Mouse (Mus musculus): Measurements from ENCODE around the gene AU022252. TPM values are rescaled to one million over a fixed set of nuclear protein-coding genes. Genes with fewer than 3 reads are reported as not detected.

The AU022252 gene
- polyA plus RNA-seq, 1 experiment from 2014 or later, result 31.5 TPM

DNA sequence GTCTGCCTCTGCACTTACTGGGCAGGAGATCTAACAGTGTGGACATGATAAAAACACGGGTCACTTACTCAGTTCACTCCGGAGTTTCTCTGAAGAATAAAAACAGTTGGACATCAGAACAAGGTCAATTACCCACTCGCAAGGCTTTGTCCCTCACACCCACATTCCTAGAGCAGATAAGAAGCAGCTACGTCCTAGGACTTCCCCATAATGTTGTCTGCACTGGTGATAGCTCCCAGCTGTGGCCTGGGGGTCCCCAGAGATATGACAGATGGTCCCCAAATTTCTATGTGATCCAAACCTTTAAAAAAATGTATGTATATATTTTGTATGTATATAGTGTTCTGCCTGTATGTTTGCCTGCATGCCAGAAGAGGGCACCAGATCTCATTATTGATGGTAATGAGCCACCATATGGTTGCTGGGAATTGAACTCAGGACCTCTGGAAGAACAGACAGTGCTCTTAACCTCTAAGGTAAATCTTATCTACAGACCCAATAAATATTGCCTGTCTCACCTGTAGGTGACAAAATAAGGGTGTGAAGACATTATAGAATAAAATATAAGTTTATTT is 52.3 kb downstream of the AU022252 start:
- 59% methylated on average over 4 of the region's 4 CpGs for WGBS
- ATAC-seq (replicated peaks), result no peak

DNA sequence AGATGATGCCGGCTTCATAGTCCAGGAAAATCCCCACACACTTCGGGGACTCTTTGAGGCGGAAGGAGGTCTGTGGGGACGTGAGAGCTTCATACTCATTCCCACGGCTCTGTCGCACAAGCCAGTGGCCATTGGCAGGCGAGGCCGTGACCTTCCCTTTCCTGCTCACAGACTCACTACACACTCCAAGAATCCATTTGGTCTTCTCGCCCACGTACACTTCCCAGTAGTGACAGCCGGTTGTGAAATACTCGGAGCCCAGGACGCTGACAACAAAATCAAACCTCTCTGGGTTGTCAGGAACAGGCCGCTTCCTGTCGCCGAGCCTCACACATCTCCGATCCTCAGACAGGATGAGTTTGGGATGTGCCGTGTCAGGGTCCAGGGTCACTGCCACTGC is 54.2 kb downstream of the AU022252 start:
- H3K4me2 ChIP-seq (replicated peaks), result no peak overlapping the region
- no peaks in the 10 kb centered on the region for H3K27me3 ChIP-seq
- no peak for ATAC-seq (replicated peaks)
- no peaks in the 10 kb centered on the region for H3K36me3 ChIP-seq
- no peak overlapping the region for H3K4me3 ChIP-seq
- H3K9me3 ChIP-seq, result no peaks in the 10 kb centered on the region
- H3K9ac ChIP-seq (replicated peaks), result no peak overlapping the region
- H3K27ac ChIP-seq (replicated peaks), result no peak overlapping the region
- WGBS, result 82% methylated on average over 18 of the region's 18 CpGs
- peaks cover 3% of the 10 kb centered on the region for H3K4me1 ChIP-seq

More for the DNA sequence above, 52.3 kb downstream of the AU022252 start:
- H3K9me3 ChIP-seq, result no peaks in the 10 kb centered on the region
- H3K4me2 ChIP-seq (replicated peaks), result no peak overlapping the region
- no peak overlapping the region for H3K4me3 ChIP-seq
- no peaks in the 10 kb centered on the region for H3K27me3 ChIP-seq
- no peak overlapping the region for H3K9ac ChIP-seq (replicated peaks)
- no peak overlapping the region for H3K27ac ChIP-seq (replicated peaks)
- H3K4me1 ChIP-seq, result no peaks in the 10 kb centered on the region
- H3K36me3 ChIP-seq, result no peaks in the 10 kb centered on the region

GRCm38 (mm10) chr4:119177702-119178101 is 54.8 kb downstream of the AU022252 start:
- H3K27me3 ChIP-seq, result no peaks in the 10 kb centered on the region
- ATAC-seq (replicated peaks), result no peak
- 80% methylated on average over 5 of the region's 5 CpGs for WGBS

DNA sequence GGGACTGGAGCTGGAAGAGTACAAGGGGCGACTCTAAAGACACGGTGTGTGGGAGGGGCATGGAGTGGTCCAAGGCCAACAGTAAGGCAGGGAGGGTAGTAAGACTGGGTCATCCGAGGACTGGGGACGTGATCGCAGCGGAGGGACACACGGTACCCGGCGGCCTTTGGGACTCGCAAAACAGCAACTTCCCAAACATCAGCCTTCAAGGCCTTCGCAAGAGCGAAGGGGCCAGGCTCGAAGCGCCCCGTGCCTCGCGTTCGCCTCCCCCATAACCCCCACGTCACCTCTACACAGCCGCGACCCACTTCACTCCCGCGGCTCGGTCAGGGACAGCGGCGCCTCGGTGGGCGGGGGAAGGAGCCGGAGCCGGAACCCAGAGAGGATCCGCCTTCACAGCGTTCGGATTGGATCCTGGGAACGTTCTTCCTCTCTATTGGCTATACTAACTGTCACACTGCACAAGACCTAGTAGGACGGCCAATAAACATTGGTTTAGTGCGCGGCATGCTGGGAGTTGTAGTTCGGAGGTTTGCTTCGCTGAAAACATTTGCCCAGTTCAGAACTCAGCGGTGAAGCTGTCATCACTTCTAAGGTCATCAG is 58.6 kb downstream of the AU022252 start, which contains the start of gene Zfp691:
Gene Zfp691, minus strand, starts transcription at position 345 of the 603 bp plus-strand sequence.
- under 1% methylated on average over 40 of the region's 40 CpGs for WGBS

More at GRCm38 (mm10) chr4:119177702-119178101, 54.8 kb downstream of the AU022252 start:
- H3K27ac ChIP-seq (replicated peaks), result no peak overlapping the region
- H3K4me1 ChIP-seq, result peaks cover 9% of the 10 kb centered on the region
- H3K36me3 ChIP-seq, result no peaks in the 10 kb centered on the region
- H3K9ac ChIP-seq (replicated peaks), result no peak overlapping the region
- H3K4me3 ChIP-seq, result no peak overlapping the region
- no peak overlapping the region for H3K4me2 ChIP-seq (replicated peaks)
- H3K9me3 ChIP-seq, result no peaks in the 10 kb centered on the region

GRCm38 (mm10) chr4:119172919-119173650 is 59.4 kb downstream of the AU022252 start:
- no peak overlapping the region for H3K27ac ChIP-seq (replicated peaks)
- no peaks in the 10 kb centered on the region for H3K27me3 ChIP-seq
- peak overlapping the region; percentile 81 for H3K9ac ChIP-seq (replicated peaks)
- H3K4me1 ChIP-seq, result peaks cover 20% of the 10 kb centered on the region
- 42% methylated on average over 18 of the region's 18 CpGs for WGBS
- peaks cover 5% of the 10 kb centered on the region; the same call in 1 of the 2 replicates for H3K36me3 ChIP-seq
- H3K9me3 ChIP-seq, result no peaks in the 10 kb centered on the region
- peak overlapping the region; percentile 71 for H3K4me3 ChIP-seq
- ATAC-seq (replicated peaks), result no peak
- H3K4me2 ChIP-seq (replicated peaks), result peak overlapping the region; percentile 66

More for the DNA sequence above, 58.6 kb downstream of the AU022252 start, which contains the start of gene Zfp691:
- peak within 1 kb of the TSS; percentile 29 for H3K27ac ChIP-seq (replicated peaks)
- no peaks in the 10 kb centered on the region for H3K9me3 ChIP-seq
- H3K4me2 ChIP-seq (replicated peaks), result peak within 1 kb of the TSS; percentile 66
- H3K9ac ChIP-seq (replicated peaks), result peak within 1 kb of the TSS; percentile 81
- H3K4me3 ChIP-seq, result peak within 1 kb of the TSS; percentile 71
- H3K27me3 ChIP-seq, result no peaks in the 10 kb centered on the region
- 0 out of 2 replicates have a peak, but pooled peaks cover 3% of the 10 kb centered on the region for H3K36me3 ChIP-seq
- peak; percentile 100 for ATAC-seq (replicated peaks)
- H3K4me1 ChIP-seq, result peaks cover 20% of the 10 kb centered on the region

GRCm38 (mm10) chr4:119167663-119168062 is 64.8 kb downstream of the AU022252 start:
- H3K36me3 ChIP-seq, result peaks cover 5% of the 10 kb centered on the region; the same call in 1 of the 2 replicates
- no peak overlapping the region for H3K27ac ChIP-seq (replicated peaks)
- ATAC-seq (replicated peaks), result peak; percentile 31; the same call in 1 of the 2 replicates
- peaks cover 10% of the 10 kb centered on the region for H3K4me1 ChIP-seq
- no peak overlapping the region for H3K4me3 ChIP-seq
- H3K27me3 ChIP-seq, result no peaks in the 10 kb centered on the region
- 2% methylated on average over 4 of the region's 4 CpGs for WGBS
- no peaks in the 10 kb centered on the region for H3K9me3 ChIP-seq
- H3K9ac ChIP-seq (replicated peaks), result no peak overlapping the region
- H3K4me2 ChIP-seq (replicated peaks), result no peak overlapping the region

DNA sequence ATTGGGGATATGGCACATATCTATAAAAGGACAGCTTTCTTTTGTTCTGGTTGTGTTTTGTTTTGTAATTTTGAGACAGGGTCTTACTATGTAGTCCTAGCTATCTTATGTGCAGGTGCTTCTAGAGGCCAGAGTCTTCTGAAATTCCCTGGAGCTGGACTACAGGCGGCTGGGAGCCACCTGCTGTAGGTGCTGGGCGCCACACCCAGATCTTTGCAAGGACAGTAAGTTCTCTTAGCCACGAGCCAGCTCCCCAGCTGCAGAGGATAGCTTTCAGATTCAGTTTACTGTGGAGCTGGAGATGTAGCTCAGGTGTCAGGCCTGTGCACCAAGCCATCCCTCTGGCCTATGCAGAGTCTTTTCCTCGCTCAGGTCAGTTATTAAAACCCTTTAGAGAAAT is 65.4 kb downstream of the AU022252 start:
- peaks cover 6% of the 10 kb centered on the region; the same call in 1 of the 2 replicates for H3K4me1 ChIP-seq
- H3K4me3 ChIP-seq, result no peak overlapping the region
- no peak overlapping the region for H3K9ac ChIP-seq (replicated peaks)
- peaks cover 5% of the 10 kb centered on the region; the same call in 1 of the 2 replicates for H3K36me3 ChIP-seq
- H3K4me2 ChIP-seq (replicated peaks), result no peak overlapping the region
- WGBS, result 86% methylated on average over 4 of the region's 4 CpGs
- H3K27me3 ChIP-seq, result no peaks in the 10 kb centered on the region
- no peak overlapping the region for H3K27ac ChIP-seq (replicated peaks)
- H3K9me3 ChIP-seq, result no peaks in the 10 kb centered on the region
- no peak for ATAC-seq (replicated peaks)

- 84% methylated on average over 7 of the region's 7 CpGs for WGBS
- Histone ChIP-seq H3K4me3 (no peak overlapping the region), H3K9ac (replicated peaks) (no peak overlapping the region), H3K4me2 (replicated peaks) (no peak overlapping the region), H3K27ac (replicated peaks) (no peak overlapping the region), H3K9me3 (no peaks in the 10 kb centered on the region), H3K36me3 (peaks cover 5% of the 10 kb centered on the region; the same call in 1 of the 2 replicates), H3K27me3 (no peaks in the 10 kb centered on the region), H3K4me1 (no peaks in the 10 kb centered on the region)
- ATAC-seq (replicated peaks), result no peak
These were observed 66.6 kb downstream of the AU022252 start for GRCm38 (mm10) chr4:119165916-119166315.

DNA sequence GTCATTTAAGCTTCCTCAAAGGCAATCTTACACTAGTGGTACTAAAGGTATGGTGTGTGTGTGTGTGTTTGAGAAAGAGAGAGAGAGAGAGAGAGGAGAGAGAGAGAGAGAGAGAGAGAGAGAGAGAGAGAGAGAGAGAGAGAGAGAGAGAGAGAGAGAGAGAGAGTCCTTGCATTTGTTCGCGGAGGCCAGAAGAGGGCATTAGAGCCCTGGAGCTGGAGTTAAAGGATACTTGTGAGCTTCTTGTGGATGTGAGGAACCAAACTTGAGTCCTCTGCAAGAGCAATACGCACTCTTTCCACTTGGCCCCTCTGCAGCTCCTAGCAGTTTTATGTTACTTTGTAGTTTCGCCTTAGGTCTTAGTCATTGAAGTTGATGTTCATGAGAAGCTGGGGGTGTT is 69.5 kb downstream of the AU022252 start:
- Histone ChIP-seq H3K27ac (replicated peaks) (no peak overlapping the region), H3K27me3 (no peaks in the 10 kb centered on the region), H3K4me3 (no peak overlapping the region), H3K4me2 (replicated peaks) (no peak overlapping the region), H3K36me3 (no peaks in the 10 kb centered on the region), H3K4me1 (no peaks in the 10 kb centered on the region), H3K9me3 (no peaks in the 10 kb centered on the region), H3K9ac (replicated peaks) (no peak overlapping the region)
- WGBS, result 68% methylated on average over 4 of the region's 4 CpGs
- no peak for ATAC-seq (replicated peaks)

GRCm38 (mm10) chr4:119161358-119161757 is 71.2 kb downstream of the AU022252 start:
- ATAC-seq (replicated peaks), result no peak
- Histone ChIP-seq H3K9me3 (no peaks in the 10 kb centered on the region), H3K27me3 (no peaks in the 10 kb centered on the region), H3K4me1 (no peaks in the 10 kb centered on the region), H3K4me3 (no peak overlapping the region), H3K36me3 (no peaks in the 10 kb centered on the region), H3K4me2 (replicated peaks) (no peak overlapping the region), H3K27ac (replicated peaks) (no peak overlapping the region), H3K9ac (replicated peaks) (no peak overlapping the region)
- WGBS, result 81% methylated on average over 3 of the region's 3 CpGs

DNA sequence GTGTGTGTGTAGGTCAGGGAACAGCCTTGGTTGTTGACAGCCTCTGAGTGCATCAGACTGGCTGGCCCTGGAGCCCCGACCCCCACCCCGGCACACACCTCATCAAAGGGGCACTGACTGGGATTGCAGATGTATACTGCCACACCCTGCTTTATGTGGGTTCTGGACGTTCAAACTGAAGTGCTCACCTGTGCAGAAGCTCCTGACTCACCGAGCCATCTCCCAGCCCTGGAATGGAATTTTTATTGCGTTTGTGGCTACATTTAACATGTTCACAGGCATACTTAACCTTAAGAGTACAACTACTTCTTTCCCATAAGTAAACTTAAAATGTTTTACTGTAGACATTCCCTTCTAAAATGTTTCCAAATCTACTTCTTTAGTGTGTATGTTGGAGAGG is 74.6 kb downstream of the AU022252 start:
- no peak overlapping the region for H3K4me3 ChIP-seq
- no peaks in the 10 kb centered on the region for H3K9me3 ChIP-seq
- ATAC-seq (replicated peaks), result no peak
- no peak overlapping the region for H3K9ac ChIP-seq (replicated peaks)
- no peak overlapping the region for H3K27ac ChIP-seq (replicated peaks)
- WGBS, result 85% methylated on average over 5 of the region's 5 CpGs
- H3K4me2 ChIP-seq (replicated peaks), result no peak overlapping the region
- H3K4me1 ChIP-seq, result no peaks in the 10 kb centered on the region
- no peaks in the 10 kb centered on the region for H3K36me3 ChIP-seq
- no peaks in the 10 kb centered on the region for H3K27me3 ChIP-seq

GRCm38 (mm10) chr4:119157186-119157585 is 75.3 kb downstream of the AU022252 start:
- ATAC-seq (replicated peaks), result no peak
- no peaks in the 10 kb centered on the region for H3K4me1 ChIP-seq
- H3K9ac ChIP-seq (replicated peaks), result no peak overlapping the region
- no peak overlapping the region for H3K4me3 ChIP-seq
- no peaks in the 10 kb centered on the region for H3K36me3 ChIP-seq
- H3K27me3 ChIP-seq, result no peaks in the 10 kb centered on the region
- no peak overlapping the region for H3K4me2 ChIP-seq (replicated peaks)
- H3K27ac ChIP-seq (replicated peaks), result no peak overlapping the region
- 27% methylated on average over 2 of the region's 2 CpGs for WGBS
- no peaks in the 10 kb centered on the region for H3K9me3 ChIP-seq

Data from forebrain, embryonic 15.5 days (tissue).